In the genomic region with DNA sequence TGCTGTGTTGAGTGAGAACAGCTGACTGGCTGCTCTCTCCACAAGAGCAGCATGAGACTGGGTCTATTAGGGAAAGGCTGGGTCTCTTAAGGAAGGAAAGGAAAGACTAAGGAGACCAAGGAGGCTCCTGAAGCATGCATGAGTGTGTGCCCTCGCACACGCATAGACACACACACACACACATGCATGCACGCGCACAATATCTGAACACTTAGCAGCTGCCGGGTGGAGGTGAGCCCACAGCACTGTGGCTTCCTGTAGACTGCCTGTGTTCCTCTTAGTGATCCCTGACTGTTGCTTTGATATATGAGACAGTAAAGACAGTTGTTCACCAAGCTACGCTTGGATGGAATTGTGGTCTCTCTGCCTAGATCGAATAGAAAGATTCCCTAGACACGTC, we compare ENCODE assay signal across 19 mouse cellular contexts.
"Had no signal": no experiment of that assay in that cellular context is flagged by ENCODE, and none has a peak within 500 bp of the region (broad histone marks: within the 10 kb centered on the region; RNA-seq: fewer than 3 reads in every experiment).

No protein-coding gene starts in this region.

- DNase-seq: kidney, adult 18-20 months; kidney, adult 9 months; kidney, postnatal 25 days; layer of hippocampus, postnatal 36 days; liver, embryonic 13.5 days; lung, adult 2 months; lung, postnatal 14 days; lung, postnatal 4 days; midbrain, embryonic 14.5 days; right cerebral cortex, adult 18-20 months; right cerebral cortex, postnatal 14 days; right cerebral cortex, postnatal 4 days had no signal

- H3K9ac ChIP-seq: liver, embryonic 13.5 days; neural tube, embryonic 12.5 days; neural tube, embryonic 15.5 days had no signal

- H3K4me3 ChIP-seq: left cerebral cortex, adult 2 months; liver, embryonic 13.5 days; neural tube, embryonic 12.5 days; neural tube, embryonic 15.5 days had no signal

- H3K27ac ChIP-seq: kidney, postnatal 0 days; left cerebral cortex, adult 2 months; liver, embryonic 13.5 days; neural tube, embryonic 12.5 days; neural tube, embryonic 15.5 days; stomach, postnatal 0 days had no signal

- H3K36me3 ChIP-seq: liver, embryonic 13.5 days; neural tube, embryonic 12.5 days; neural tube, embryonic 15.5 days had no signal

- H3K9me3 ChIP-seq: liver, embryonic 13.5 days; neural tube, embryonic 12.5 days; neural tube, embryonic 15.5 days had no signal

- ATAC-seq: intestine, embryonic 16.5 days had no signal

- H3K4me2 ChIP-seq: liver, embryonic 13.5 days; midbrain, embryonic 11.5 days; neural tube, embryonic 12.5 days; neural tube, embryonic 15.5 days had no signal

- H3K27me3 ChIP-seq: liver, embryonic 13.5 days; neural tube, embryonic 12.5 days; neural tube, embryonic 15.5 days had no signal

- H3K4me1 ChIP-seq: liver, embryonic 13.5 days; neural tube, embryonic 12.5 days; neural tube, embryonic 15.5 days had no signal
